Mouse (Mus musculus): Measurements from ENCODE around the gene Ccdc38. TPM values are rescaled to one million over a fixed set of nuclear protein-coding genes. Genes with fewer than 3 reads are reported as not detected.

Gene Ccdc38
- polyA plus RNA-seq, 1 experiment = 137 TPM

DNA sequence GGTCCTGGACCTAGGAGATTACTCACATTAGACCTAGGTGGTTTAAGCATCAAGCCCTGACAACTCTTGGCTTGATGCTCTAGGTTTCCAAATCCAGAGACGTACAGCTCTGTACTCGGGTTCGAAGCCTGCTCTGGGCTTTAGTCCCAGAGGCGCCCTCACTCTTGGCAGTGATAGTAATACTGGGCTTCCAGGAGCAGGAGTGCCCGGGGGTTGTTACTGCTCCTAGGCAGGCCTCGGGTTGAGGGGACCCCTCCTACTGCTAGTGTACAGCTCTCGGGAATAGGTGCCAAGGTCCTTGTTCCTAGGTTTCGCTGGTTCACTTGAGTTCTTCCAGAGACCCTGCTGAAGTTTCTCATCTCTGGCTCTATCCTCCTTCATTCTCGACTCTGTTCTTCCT lies 65.9 kb downstream of the Ccdc38 start:
- TF ChIP-seq CTCF (IDR thresholded peaks at IDR 0.05; ENCODE audit: control insufficient read depth, insufficient read depth, insufficient replicate concordance, low read depth, low read length) = no peak
- TF ChIP-seq POLR2A (IDR thresholded peaks at IDR 0.05; ENCODE audit: control insufficient read depth, low read depth, low read length) = no peak
- Histone ChIP-seq H3K27me3 (ENCODE audit: control insufficient read depth, insufficient read depth, low read length) (no peaks in the 10 kb centered on the region), H3K27ac (ENCODE audit: control insufficient read depth, insufficient read depth, low read depth, low read length) (no peak overlapping the region), H3K36me3 (ENCODE audit: control insufficient read depth, insufficient read depth, low read length) (no peaks in the 10 kb centered on the region), H3K4me3 (ENCODE audit: control insufficient read depth, low read depth, low read length) (no peak overlapping the region), H3K4me1 (ENCODE audit: control insufficient read depth, insufficient read depth, low read length) (peaks cover 7% of the 10 kb centered on the region)

DNA sequence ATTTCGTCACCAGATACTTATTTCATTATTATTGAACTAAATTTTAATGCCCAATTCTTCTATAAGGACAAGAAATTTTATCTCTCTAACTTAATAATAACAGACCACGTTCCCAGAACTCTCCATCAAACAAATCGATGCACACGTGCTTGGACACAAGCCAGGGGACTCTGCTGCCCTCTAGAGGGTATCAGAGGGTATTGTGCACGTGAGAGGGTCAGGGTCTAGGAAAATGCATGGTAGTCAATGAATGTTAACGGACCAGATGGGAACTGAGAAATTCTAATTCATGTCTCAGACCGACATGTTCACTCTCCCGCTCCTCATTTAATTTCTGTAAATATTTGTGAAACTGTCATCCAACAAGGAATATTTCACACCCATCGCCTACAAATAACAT lies 67.6 kb downstream of the Ccdc38 start:
- Histone ChIP-seq H3K27me3 (ENCODE audit: control insufficient read depth, insufficient read depth, low read length) (no peaks in the 10 kb centered on the region), H3K36me3 (ENCODE audit: control insufficient read depth, insufficient read depth, low read length) (no peaks in the 10 kb centered on the region), H3K4me1 (ENCODE audit: control insufficient read depth, insufficient read depth, low read length) (peaks cover 7% of the 10 kb centered on the region), H3K4me3 (ENCODE audit: control insufficient read depth, low read depth, low read length) (no peak overlapping the region), H3K27ac (ENCODE audit: control insufficient read depth, insufficient read depth, low read depth, low read length) (no peak overlapping the region)
- peak; percentile 73; the same call in 1 of the 2 replicates for TF ChIP-seq CTCF (IDR thresholded peaks at IDR 0.05; ENCODE audit: control insufficient read depth, insufficient read depth, insufficient replicate concordance, low read depth, low read length)
- TF ChIP-seq POLR2A (IDR thresholded peaks at IDR 0.05; ENCODE audit: control insufficient read depth, low read depth, low read length) = no peak

DNA sequence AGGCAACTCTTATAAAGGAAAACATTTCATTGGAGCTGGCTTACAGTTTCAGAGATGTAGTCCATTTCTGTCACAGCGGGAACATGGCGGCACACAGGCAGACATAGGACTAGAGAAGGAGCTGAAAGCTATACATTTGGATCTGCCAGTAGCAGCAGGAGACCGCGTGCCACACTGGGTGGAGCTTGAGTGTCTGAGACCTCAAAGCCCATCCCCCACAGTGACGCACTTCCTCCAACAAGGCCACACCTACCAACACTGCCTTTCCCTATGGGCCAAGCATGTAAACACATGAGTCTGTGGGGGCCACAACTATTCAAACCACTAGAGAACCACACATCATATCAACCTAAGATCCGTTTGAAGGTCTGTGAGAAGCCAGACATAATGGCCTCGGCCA lies 68.8 kb downstream of the Ccdc38 start:
- TF ChIP-seq POLR2A (IDR thresholded peaks at IDR 0.05; ENCODE audit: control insufficient read depth, low read depth, low read length) = no peak
- TF ChIP-seq CTCF (IDR thresholded peaks at IDR 0.05; ENCODE audit: control insufficient read depth, insufficient read depth, insufficient replicate concordance, low read depth, low read length) = no peak
- no peaks in the 10 kb centered on the region for H3K36me3 ChIP-seq (ENCODE audit: control insufficient read depth, insufficient read depth, low read length)
- H3K4me1 ChIP-seq (ENCODE audit: control insufficient read depth, insufficient read depth, low read length) = peaks cover 7% of the 10 kb centered on the region

DNA sequence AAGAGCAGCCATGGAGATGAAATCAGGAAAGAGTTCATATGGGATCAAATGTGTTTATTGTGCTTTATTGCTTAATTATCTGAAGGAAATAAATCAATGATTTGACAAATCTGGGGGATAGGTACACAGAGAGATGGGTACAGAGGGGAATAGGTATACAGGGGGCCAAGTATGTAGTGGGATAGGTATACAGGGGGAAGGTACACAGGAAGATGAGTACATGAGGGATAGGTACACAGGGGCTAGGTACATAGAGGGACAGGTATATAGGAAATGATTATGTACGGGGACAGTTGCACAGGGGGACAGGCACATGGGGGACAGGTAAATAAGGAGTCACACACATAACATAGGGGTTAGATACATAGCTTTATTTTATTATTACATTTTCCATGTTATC lies 70.5 kb downstream of the Ccdc38 start:
- no peak overlapping the region for H3K27ac ChIP-seq (ENCODE audit: control insufficient read depth, insufficient read depth, low read depth, low read length)
- H3K36me3 ChIP-seq (ENCODE audit: control insufficient read depth, insufficient read depth, low read length) = no peaks in the 10 kb centered on the region
- peaks cover 7% of the 10 kb centered on the region for H3K4me1 ChIP-seq (ENCODE audit: control insufficient read depth, insufficient read depth, low read length)
- no peaks in the 10 kb centered on the region for H3K27me3 ChIP-seq (ENCODE audit: control insufficient read depth, insufficient read depth, low read length)
- TF ChIP-seq POLR2A (IDR thresholded peaks at IDR 0.05; ENCODE audit: control insufficient read depth, low read depth, low read length) (no peak), CTCF (IDR thresholded peaks at IDR 0.05; ENCODE audit: control insufficient read depth, insufficient read depth, insufficient replicate concordance, low read depth, low read length) (no peak)
- H3K4me3 ChIP-seq (ENCODE audit: control insufficient read depth, low read depth, low read length) = no peak overlapping the region

More for the DNA sequence above, 68.8 kb downstream of the Ccdc38 start:
- Histone ChIP-seq H3K27ac (ENCODE audit: control insufficient read depth, insufficient read depth, low read depth, low read length) (no peak overlapping the region), H3K27me3 (ENCODE audit: control insufficient read depth, insufficient read depth, low read length) (no peaks in the 10 kb centered on the region), H3K4me3 (ENCODE audit: control insufficient read depth, low read depth, low read length) (no peak overlapping the region)

DNA sequence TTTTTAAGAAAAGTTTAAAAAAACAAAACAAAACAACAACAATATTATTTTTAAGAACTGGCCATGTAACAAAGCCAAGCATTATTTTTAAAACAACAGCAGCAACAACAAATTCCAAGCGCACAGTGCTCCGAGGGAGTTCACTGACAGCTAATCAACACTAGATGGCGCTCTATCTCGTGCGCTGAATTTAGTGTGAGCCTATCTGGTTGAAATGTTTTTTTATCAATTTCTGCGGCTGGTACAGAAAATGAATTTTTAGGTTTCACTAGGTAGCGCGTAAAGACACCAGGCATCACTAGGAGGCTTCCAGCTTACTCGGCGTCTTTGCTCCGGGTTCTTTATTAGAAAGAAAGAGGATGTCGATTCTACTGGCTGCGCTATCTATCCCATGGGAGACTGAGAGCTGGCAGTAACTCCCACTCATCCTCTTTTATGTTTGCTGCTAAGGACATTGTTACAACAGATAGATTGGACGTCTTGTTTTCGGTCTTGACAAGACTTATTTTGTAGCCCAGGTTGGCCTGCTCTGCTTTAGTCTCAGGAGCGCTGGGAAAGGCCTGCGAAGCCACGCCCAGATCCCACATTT lies 71.1 kb downstream of the Ccdc38 start:
- no peaks in the 10 kb centered on the region for H3K36me3 ChIP-seq (ENCODE audit: control insufficient read depth, insufficient read depth, low read length)

DNA sequence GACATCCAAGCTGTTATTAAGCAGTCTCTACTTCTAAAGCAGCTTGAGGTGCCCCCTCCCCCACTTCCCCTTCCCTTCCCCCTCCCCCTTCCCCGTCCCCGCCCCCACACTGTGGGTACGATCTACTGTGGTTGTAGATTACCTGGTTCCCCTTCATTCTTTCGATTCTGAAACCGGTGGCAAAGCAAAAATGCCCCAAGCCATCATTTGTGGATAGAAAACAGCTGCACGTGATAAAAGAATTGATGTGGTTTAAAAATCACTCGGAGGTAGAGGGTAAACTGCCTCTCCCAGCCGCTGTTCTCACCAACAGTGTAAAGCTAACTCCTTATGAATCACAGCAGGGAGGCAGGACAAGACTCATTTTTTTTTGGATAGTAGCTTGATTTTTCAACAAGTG lies 74.4 kb downstream of the Ccdc38 start:
- Histone ChIP-seq H3K27me3 (ENCODE audit: control insufficient read depth, insufficient read depth, low read length) (no peaks in the 10 kb centered on the region), H3K4me1 (ENCODE audit: control insufficient read depth, insufficient read depth, low read length) (no peaks in the 10 kb centered on the region; the same call in 1 of the 2 replicates), H3K27ac (ENCODE audit: control insufficient read depth, insufficient read depth, low read depth, low read length) (no peak overlapping the region), H3K36me3 (ENCODE audit: control insufficient read depth, insufficient read depth, low read length) (no peaks in the 10 kb centered on the region), H3K4me3 (ENCODE audit: control insufficient read depth, low read depth, low read length) (no peak overlapping the region)
- no peak for TF ChIP-seq POLR2A (IDR thresholded peaks at IDR 0.05; ENCODE audit: control insufficient read depth, low read depth, low read length)
- TF ChIP-seq CTCF (IDR thresholded peaks at IDR 0.05; ENCODE audit: control insufficient read depth, insufficient read depth, insufficient replicate concordance, low read depth, low read length) = no peak

More for the DNA sequence above, 71.1 kb downstream of the Ccdc38 start:
- no peak overlapping the region for H3K27ac ChIP-seq (ENCODE audit: control insufficient read depth, insufficient read depth, low read depth, low read length)
- no peaks in the 10 kb centered on the region for H3K27me3 ChIP-seq (ENCODE audit: control insufficient read depth, insufficient read depth, low read length)
- peaks cover 7% of the 10 kb centered on the region for H3K4me1 ChIP-seq (ENCODE audit: control insufficient read depth, insufficient read depth, low read length)
- no peak for TF ChIP-seq POLR2A (IDR thresholded peaks at IDR 0.05; ENCODE audit: control insufficient read depth, low read depth, low read length)
- peak; percentile 46; the same call in 1 of the 2 replicates for TF ChIP-seq CTCF (IDR thresholded peaks at IDR 0.05; ENCODE audit: control insufficient read depth, insufficient read depth, insufficient replicate concordance, low read depth, low read length)
- peak overlapping the region; percentile 47; the same call in 1 of the 2 replicates for H3K4me3 ChIP-seq (ENCODE audit: control insufficient read depth, low read depth, low read length)

DNA sequence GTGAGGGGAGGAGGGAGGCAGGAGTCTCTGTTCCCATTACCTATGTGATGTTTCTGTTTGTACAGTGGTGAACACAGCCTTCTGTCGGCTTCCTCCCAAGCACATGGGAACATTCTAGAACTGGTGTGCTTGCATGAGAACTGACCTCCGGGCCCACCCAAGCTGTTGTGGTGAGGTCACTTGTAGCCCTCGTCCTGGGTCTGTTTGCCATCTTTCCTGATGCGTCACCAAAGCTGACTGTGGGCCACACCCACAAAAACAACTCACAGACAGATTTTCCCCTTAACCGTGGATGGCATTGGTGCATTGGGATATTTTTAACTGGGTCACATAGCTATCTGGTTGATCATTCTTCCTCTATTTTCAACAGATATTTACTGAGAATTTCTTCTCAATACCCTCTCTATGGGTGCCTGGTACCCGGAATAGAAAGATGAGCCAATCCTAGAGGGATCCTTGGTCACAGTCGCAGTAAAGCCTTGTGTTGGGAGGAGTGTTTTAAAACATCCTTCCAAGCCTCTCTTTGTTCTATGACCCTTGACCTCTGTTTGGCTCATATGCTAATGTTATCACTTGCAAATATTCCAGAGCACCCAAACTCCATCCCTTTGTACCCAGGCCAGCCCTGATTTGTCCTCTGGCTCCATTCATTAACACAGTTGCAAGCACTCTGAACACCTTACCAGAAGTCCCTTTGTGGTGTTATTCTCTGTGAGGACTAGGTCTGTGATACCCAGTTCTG lies 80.2 kb downstream of the Ccdc38 start:
- H3K27me3 ChIP-seq (ENCODE audit: control insufficient read depth, insufficient read depth, low read length) = no peaks in the 10 kb centered on the region
- no peaks in the 10 kb centered on the region for H3K4me1 ChIP-seq (ENCODE audit: control insufficient read depth, insufficient read depth, low read length)
- TF ChIP-seq CTCF (IDR thresholded peaks at IDR 0.05; ENCODE audit: control insufficient read depth, insufficient read depth, insufficient replicate concordance, low read depth, low read length) (no peak), POLR2A (IDR thresholded peaks at IDR 0.05; ENCODE audit: control insufficient read depth, low read depth, low read length) (no peak)
- H3K27ac ChIP-seq (ENCODE audit: control insufficient read depth, insufficient read depth, low read depth, low read length) = no peak overlapping the region
- H3K4me3 ChIP-seq (ENCODE audit: control insufficient read depth, low read depth, low read length) = no peak overlapping the region
- H3K36me3 ChIP-seq (ENCODE audit: control insufficient read depth, insufficient read depth, low read length) = no peaks in the 10 kb centered on the region
